Mouse (Mus musculus) MEL (cell line): Measurements from ENCODE around the gene Gen1.

Experiments
- CHD1 ChIP-seq: IDR thresholded peaks from 2 replicates; pipeline ENCODE4 v1.6.1; 2012; ENCODE audit warnings: low read depth, mild to moderate bottlenecking, inconsistent platforms, low read length, improper control_type of control experiment
- CHD2 ChIP-seq: IDR thresholded peaks from 2 replicates; pipeline ENCODE4 v1.6.1; 2011; ENCODE audit warnings: low read length, improper control_type of control experiment
- CTCF ChIP-seq, 3 experiments: IDR thresholded peaks in 2 of 3; conservative IDR thresholded peaks in 1 of 3; 2 replicates each; pipeline ENCODE4 v1.5.1; 2011 to 2012; ENCODE audit warnings: low read length in 3 of 3, low read depth in 2 of 3, mild to moderate bottlenecking in 2 of 3, improper control_type of control experiment in 1 of 3, inconsistent platforms in 1 of 3, mixed read lengths in 1 of 3, moderate library complexity in 1 of 3; ENCODE audit not compliant: control insufficient read depth in 1 of 3, insufficient read depth in 1 of 3, poor library complexity in 1 of 3, severe bottlenecking in 1 of 3
- EP300 ChIP-seq, 2 experiments: IDR thresholded peaks; 2 replicates each; pipeline ENCODE4 v1.6.1; 2011; ENCODE audit warnings: improper control_type of control experiment in 2 of 2, low read length in 2 of 2, low read depth in 1 of 2, mild to moderate bottlenecking in 1 of 2
- MEF2A ChIP-seq: IDR thresholded peaks from 2 replicates; pipeline ENCODE4 v1.6.1; 2014; ENCODE audit warnings: low read depth, mild to moderate bottlenecking, inconsistent platforms, low read length, improper control_type of control experiment; ENCODE audit not compliant: poor library complexity, insufficient replicate concordance, severe bottlenecking; ENCODE audit errors: extremely low read depth
- NRF1 ChIP-seq: IDR thresholded peaks from 2 replicates; pipeline ENCODE4 v1.6.1; 2014; ENCODE audit warnings: low read depth, mild to moderate bottlenecking, inconsistent platforms, low read length, improper control_type of control experiment, moderate library complexity; ENCODE audit not compliant: poor library complexity, insufficient read depth, severe bottlenecking
- POLR2A ChIP-seq, 2 experiments: IDR thresholded peaks; 2 replicates each; pipeline ENCODE4 v1.6.1; 2011 to 2012; ENCODE audit warnings: low read length in 2 of 2, mild to moderate bottlenecking in 2 of 2, control low read depth in 1 of 2, improper control_type of control experiment in 1 of 2, low read depth in 1 of 2, moderate library complexity in 1 of 2; ENCODE audit not compliant: control insufficient read depth in 1 of 2, insufficient read depth in 1 of 2, poor library complexity in 1 of 2
- SMC3 ChIP-seq: IDR thresholded peaks from 2 replicates; pipeline ENCODE4 v1.6.1; 2011; ENCODE audit warnings: low read depth, low read length, improper control_type of control experiment
- TBP ChIP-seq: IDR thresholded peaks from 2 replicates; pipeline ENCODE4 v1.8.0; 2011; ENCODE audit warnings: low read depth, low read length, improper control_type of control experiment
- USF2 ChIP-seq, 2 experiments: IDR thresholded peaks; 2 replicates each; pipeline ENCODE4 v1.6.1; 2011 to 2012; ENCODE audit warnings: improper control_type of control experiment in 2 of 2, low read length in 2 of 2, borderline replicate concordance in 1 of 2, inconsistent platforms in 1 of 2, low read depth in 1 of 2, mild to moderate bottlenecking in 1 of 2; ENCODE audit not compliant: insufficient read depth in 1 of 2
- ZC3H11A ChIP-seq: IDR thresholded peaks from 2 replicates; pipeline ENCODE4 v1.6.1; 2012; ENCODE audit warnings: low read depth, mild to moderate bottlenecking, inconsistent platforms, low read length, improper control_type of control experiment
- ZKSCAN1 ChIP-seq: IDR thresholded peaks from 2 replicates; pipeline ENCODE4 v1.6.1; 2012; ENCODE audit warnings: low read depth, mild to moderate bottlenecking, inconsistent platforms, low read length, improper control_type of control experiment, moderate library complexity

DNA sequence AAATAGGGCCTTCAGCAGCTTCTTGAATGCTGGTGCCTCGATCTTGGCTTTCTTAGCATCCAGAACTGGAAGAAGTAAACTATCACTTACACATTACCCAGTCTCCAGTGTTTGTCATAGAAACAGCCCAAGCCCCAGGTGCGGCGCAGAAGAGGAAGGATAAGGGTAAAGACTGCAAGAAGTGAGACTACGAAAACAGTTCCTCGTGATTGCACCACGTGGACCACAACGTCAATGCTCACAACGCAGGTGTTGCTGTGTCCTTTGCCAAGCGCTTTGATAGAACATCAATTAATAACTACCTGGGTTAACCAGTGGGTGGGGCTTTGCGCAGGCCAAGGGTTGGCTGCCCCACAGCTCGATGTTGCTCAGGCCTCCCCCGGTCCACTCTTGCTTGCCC lies 64.9 kb downstream of the Gen1 start:
- no peak for TF ChIP-seq POLR2A (IDR thresholded peaks at IDR 0.05; ENCODE audit: control insufficient read depth in 1 of 2, insufficient read depth in 1 of 2, low read depth in 1 of 2, low read length in 2 of 2, poor library complexity in 1 of 2)
- no peak for TF ChIP-seq CTCF (IDR thresholded peaks at IDR 0.05 in 2 of 3, conservative IDR thresholded peaks at IDR 0.05 in 1 of 3; ENCODE audit: control insufficient read depth in 1 of 3, insufficient read depth in 1 of 3, low read depth in 2 of 3, low read length in 3 of 3, poor library complexity in 1 of 3, severe bottlenecking in 1 of 3)
- no peak for TF ChIP-seq MEF2A
- TF ChIP-seq USF2 (IDR thresholded peaks at IDR 0.05; ENCODE audit: borderline replicate concordance in 1 of 2, insufficient read depth in 1 of 2, low read depth in 1 of 2, low read length in 2 of 2), result no peak
- TF ChIP-seq EP300 (IDR thresholded peaks at IDR 0.05; ENCODE audit: low read depth in 1 of 2, low read length in 2 of 2), result no peak
- TF ChIP-seq TBP, result no peak
- TF ChIP-seq ZKSCAN1, result no peak
- no peak for TF ChIP-seq ZC3H11A
- no peak for TF ChIP-seq SMC3
- TF ChIP-seq CHD1, result no peak
- no peak for TF ChIP-seq CHD2
- TF ChIP-seq NRF1, result no peak
